Mouse (Mus musculus) midbrain, postnatal 0 days (tissue): ENCODE results near the gene Ctnnd2. TPM values are rescaled to one million over a fixed set of nuclear protein-coding genes. Genes with fewer than 3 reads are reported as not detected.
A peak's percentile ranks its signal among the peaks of the same experiment; 100 is the strongest.

Source experiments
- ATAC-seq: fragments of 200-750 bp; cut with Nextera tagmentation; 2 replicates; pipeline ENCODE4 v1.8.0; 2017; ENCODE audit warnings: moderate number of reproducible peaks, mild to moderate bottlenecking, moderate TSS enrichment, moderate library complexity; ENCODE audit not compliant: low FRiP score
- DNase-seq: peaks from one replicate; pipeline ENCODE4 v3.0.0-alpha.2; 2015; ENCODE audit warnings: low spot score
- H3K27ac ChIP-seq: fragments of 300-500 bp; sonication (generic); 2 replicates; pipeline ENCODE4 v1.5.1; 2014; ENCODE audit warnings: low read depth, mild to moderate bottlenecking, low read length, mixed read lengths
- H3K27me3 ChIP-seq: fragments of 300-500 bp; sonication (generic); 2 replicates; pipeline ENCODE4 v1.6.1; 2014; ENCODE audit warnings: low read length, control low read depth, mixed read lengths; ENCODE audit not compliant: insufficient read depth
- H3K36me3 ChIP-seq: fragments of 300-500 bp; sonication (generic); 2 replicates; pipeline ENCODE4 v1.6.1; 2014; ENCODE audit warnings: low read length, control low read depth, mixed read lengths; ENCODE audit not compliant: insufficient read depth
- H3K4me1 ChIP-seq: fragments of 300-500 bp; sonication (generic); 2 replicates; pipeline ENCODE4 v1.6.1; 2014; ENCODE audit warnings: mild to moderate bottlenecking, control low read depth, antibody characterized with exemption, low read length, mixed read lengths; ENCODE audit not compliant: insufficient read depth
- H3K4me2 ChIP-seq: fragments of 300-500 bp; sonication (generic); 2 replicates; pipeline ENCODE4 v1.6.1; 2014; ENCODE audit warnings: low read depth, mild to moderate bottlenecking, low read length, mixed read lengths; ENCODE audit not compliant: poor library complexity, severe bottlenecking
- H3K4me3 ChIP-seq: fragments of 300-500 bp; sonication (generic); 2 replicates; pipeline ENCODE4 v1.5.1; 2014; ENCODE audit warnings: low read depth, mild to moderate bottlenecking, low read length, moderate library complexity
- H3K9ac ChIP-seq: fragments of 300-500 bp; sonication (generic); replicated peaks from 2 replicates; pipeline ENCODE4 v1.6.1; 2014; ENCODE audit warnings: mild to moderate bottlenecking, low read length, moderate library complexity, mixed read lengths; ENCODE audit not compliant: poor library complexity, severe bottlenecking
- H3K9me3 ChIP-seq: fragments of 300-500 bp; sonication (generic); 2 replicates; pipeline ENCODE4 v1.6.1; 2016; ENCODE audit warnings: low read length, control low read depth
- CTCF ChIP-seq: IDR thresholded peaks from 2 replicates; pipeline ENCODE4 v1.5.1; 2016; ENCODE audit warnings: antibody characterized with exemption, mild to moderate bottlenecking
- WGBS: fragments of 180-500 bp; shearing (Covaris S2); extraction: QIAGEN DNeasy Blood & Tissue Kit; methylation state at CpG from one replicate; pipeline ENCODE4 v1.1.7; 2014; 5-methylcytosine and 5-hydroxymethylcytosine counted together
- polyA plus RNA-seq: library from polyadenylated mRNA; unstranded; fragments of >200 nt; fragmentation: Nextera tagmentation; extraction: Ambion mirVana; gene quantifications from 2 replicates; pipeline ENCODE4 v1.2.1, GENCODE M21; 2015
- total RNA-seq: library from RNA; depleted of rRNA; stranded (reverse); fragments of >200 nt; gene quantifications from 2 replicates; pipeline ENCODE4 v1.2.3, GENCODE M21; 2014

Gene Ctnnd2
- total and polyA plus RNA-seq, 2 experiments from 2014 or later, result 89.0 to 178 TPM

- ATAC-seq, result peak; percentile 93
- WGBS, result 29% methylated on average over 6 of the region's 6 CpGs
- TF ChIP-seq CTCF, result peak; percentile 33
These were observed 521.4 kb downstream of the Ctnnd2 start for GRCm38 (mm10) chr15:30693754-30694205.

GRCm38 (mm10) chr15:30694286-30694685 lies 521.9 kb downstream of the Ctnnd2 start:
- no peaks in the 10 kb centered on the region for H3K36me3 ChIP-seq
- H3K9ac ChIP-seq, result no peak overlapping the region
- no peaks in the 10 kb centered on the region for H3K4me1 ChIP-seq
- TF ChIP-seq CTCF, result no peak
- no peaks in the 10 kb centered on the region for H3K27me3 ChIP-seq
- H3K27ac ChIP-seq, result peak overlapping the region; percentile 44; the same call in 1 of the 2 replicates
- 76% methylated on average over 1 of the region's 1 CpGs for WGBS
- H3K4me3 ChIP-seq, result no peak overlapping the region
- DNase-seq (no peak), ATAC-seq (no peak)
- H3K9me3 ChIP-seq, result no peaks in the 10 kb centered on the region
- H3K4me2 ChIP-seq, result no peak overlapping the region

More at GRCm38 (mm10) chr15:30693754-30694205, 521.4 kb downstream of the Ctnnd2 start:
- Histone ChIP-seq H3K9ac (no peak overlapping the region), H3K4me2 (no peak overlapping the region), H3K36me3 (no peaks in the 10 kb centered on the region), H3K4me1 (no peaks in the 10 kb centered on the region), H3K4me3 (no peak overlapping the region), H3K27ac (peak overlapping the region; percentile 58; the same call in 1 of the 2 replicates), H3K9me3 (no peaks in the 10 kb centered on the region), H3K27me3 (no peaks in the 10 kb centered on the region)
- peak; percentile 83 for DNase-seq

GRCm38 (mm10) chr15:30695859-30696258 lies 523.5 kb downstream of the Ctnnd2 start:
- ATAC-seq, result no peak

GRCm38 (mm10) chr15:30697356-30697755 lies 525.0 kb downstream of the Ctnnd2 start:
- peak; percentile 22 for TF ChIP-seq CTCF
- DNase-seq (peak; percentile 37), ATAC-seq (no peak)
- H3K4me1 ChIP-seq, result no peaks in the 10 kb centered on the region
- H3K36me3 ChIP-seq, result no peaks in the 10 kb centered on the region
- H3K27ac ChIP-seq, result no peak overlapping the region
- H3K9me3 ChIP-seq, result no peaks in the 10 kb centered on the region
- no peak overlapping the region for H3K4me3 ChIP-seq
- H3K9ac ChIP-seq, result no peak overlapping the region
- no peak overlapping the region for H3K4me2 ChIP-seq
- no peaks in the 10 kb centered on the region for H3K27me3 ChIP-seq
- 70% methylated on average over 5 of the region's 5 CpGs for WGBS

More at GRCm38 (mm10) chr15:30695859-30696258, 523.5 kb downstream of the Ctnnd2 start:
- no peak overlapping the region for H3K9ac ChIP-seq
- H3K4me2 ChIP-seq, result no peak overlapping the region
- H3K27ac ChIP-seq, result no peak overlapping the region
- no peaks in the 10 kb centered on the region for H3K4me1 ChIP-seq
- H3K9me3 ChIP-seq, result no peaks in the 10 kb centered on the region
- no peak for TF ChIP-seq CTCF
- H3K4me3 ChIP-seq, result no peak overlapping the region
- H3K27me3 ChIP-seq, result no peaks in the 10 kb centered on the region
- WGBS, result 93% methylated on average over 6 of the region's 6 CpGs
- no peaks in the 10 kb centered on the region for H3K36me3 ChIP-seq
- DNase-seq, result no peak

- Histone ChIP-seq H3K9ac (no peak overlapping the region), H3K27ac (no peak overlapping the region), H3K36me3 (no peaks in the 10 kb centered on the region), H3K4me2 (no peak overlapping the region), H3K9me3 (no peaks in the 10 kb centered on the region), H3K4me1 (no peaks in the 10 kb centered on the region), H3K27me3 (no peaks in the 10 kb centered on the region), H3K4me3 (no peak overlapping the region)
- TF ChIP-seq CTCF, result no peak
- WGBS, result 40% methylated on average over 6 of the region's 6 CpGs
- no peak for DNase-seq
- ATAC-seq, result no peak
These were observed 528.4 kb downstream of the Ctnnd2 start for GRCm38 (mm10) chr15:30700762-30701161.

GRCm38 (mm10) chr15:30701592-30701991 lies 529.2 kb downstream of the Ctnnd2 start:
- H3K36me3 ChIP-seq, result no peaks in the 10 kb centered on the region
- 90% methylated on average over 5 of the region's 5 CpGs for WGBS
- TF ChIP-seq CTCF, result no peak
- H3K4me1 ChIP-seq, result no peaks in the 10 kb centered on the region
- H3K9ac ChIP-seq, result no peak overlapping the region
- no peak overlapping the region for H3K4me3 ChIP-seq
- H3K4me2 ChIP-seq, result no peak overlapping the region
- DNase-seq, result no peak
- H3K27ac ChIP-seq, result no peak overlapping the region
- no peak for ATAC-seq
- H3K27me3 ChIP-seq, result no peaks in the 10 kb centered on the region
- no peaks in the 10 kb centered on the region for H3K9me3 ChIP-seq
